Mouse (Mus musculus) thymus, postnatal 4 days (tissue): ENCODE data around the gene P4ha1.

ENCODE experiments used
- DNase-seq: peaks from one replicate; pipeline ENCODE4 v3.0.0; 2021

Gene P4ha1

GRCm38 (mm10) chr10:59324311-59325165, 1.4 kb downstream of the P4ha1 start:
- no peak for DNase-seq

DNA sequence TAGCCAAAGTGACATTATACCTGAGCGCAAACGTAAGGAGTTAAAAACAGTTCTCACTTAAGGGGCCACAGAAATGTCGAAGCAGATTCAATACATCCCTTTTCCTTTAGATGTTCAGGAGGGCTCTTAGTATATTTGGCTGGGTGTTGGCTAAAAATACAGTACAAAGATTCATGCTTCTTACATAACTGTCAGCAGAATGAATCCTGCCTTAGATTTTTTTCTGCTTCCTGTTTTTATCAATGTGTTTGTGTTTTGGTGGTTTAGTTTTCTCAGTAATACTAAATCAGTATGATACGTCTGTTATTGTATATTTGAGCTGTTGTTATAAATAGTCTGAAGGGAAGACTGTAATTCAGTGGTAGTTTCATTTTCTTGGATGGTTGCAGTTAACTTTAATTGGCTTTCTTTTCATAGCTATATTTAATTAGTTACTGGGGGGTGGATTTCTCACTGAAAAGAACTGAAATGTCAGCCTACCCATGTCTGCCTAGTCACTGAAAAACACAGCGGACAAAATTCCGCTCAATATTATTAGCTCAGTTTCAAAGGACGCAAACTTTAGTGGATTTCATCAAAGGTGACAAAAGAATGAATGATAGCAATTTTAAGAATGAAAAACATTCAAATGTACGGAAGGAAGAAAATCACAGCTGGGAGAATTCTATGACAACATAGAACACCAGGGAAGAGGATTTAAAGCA, 3.7 kb downstream of the P4ha1 start:
- DNase-seq = no peak

DNA sequence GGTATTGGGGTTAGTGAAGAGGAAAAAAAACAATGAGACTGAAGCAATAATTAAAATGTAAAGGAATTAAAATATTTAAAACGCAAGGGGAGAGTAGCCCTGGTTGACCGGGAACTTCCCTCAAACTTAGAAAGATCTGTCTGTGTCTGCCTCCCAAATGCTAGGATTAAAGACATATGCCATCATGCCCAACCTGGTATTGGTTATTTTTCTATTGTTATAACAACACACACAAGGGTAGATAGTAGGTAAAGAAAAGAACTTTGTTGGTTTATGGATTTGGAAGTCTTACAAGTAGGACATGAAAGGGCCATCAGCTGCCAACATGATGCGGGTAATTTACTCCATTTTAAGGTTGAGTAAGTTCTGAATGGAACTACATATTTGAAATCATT, 4.2 kb downstream of the P4ha1 start:
- no peak for DNase-seq

DNA sequence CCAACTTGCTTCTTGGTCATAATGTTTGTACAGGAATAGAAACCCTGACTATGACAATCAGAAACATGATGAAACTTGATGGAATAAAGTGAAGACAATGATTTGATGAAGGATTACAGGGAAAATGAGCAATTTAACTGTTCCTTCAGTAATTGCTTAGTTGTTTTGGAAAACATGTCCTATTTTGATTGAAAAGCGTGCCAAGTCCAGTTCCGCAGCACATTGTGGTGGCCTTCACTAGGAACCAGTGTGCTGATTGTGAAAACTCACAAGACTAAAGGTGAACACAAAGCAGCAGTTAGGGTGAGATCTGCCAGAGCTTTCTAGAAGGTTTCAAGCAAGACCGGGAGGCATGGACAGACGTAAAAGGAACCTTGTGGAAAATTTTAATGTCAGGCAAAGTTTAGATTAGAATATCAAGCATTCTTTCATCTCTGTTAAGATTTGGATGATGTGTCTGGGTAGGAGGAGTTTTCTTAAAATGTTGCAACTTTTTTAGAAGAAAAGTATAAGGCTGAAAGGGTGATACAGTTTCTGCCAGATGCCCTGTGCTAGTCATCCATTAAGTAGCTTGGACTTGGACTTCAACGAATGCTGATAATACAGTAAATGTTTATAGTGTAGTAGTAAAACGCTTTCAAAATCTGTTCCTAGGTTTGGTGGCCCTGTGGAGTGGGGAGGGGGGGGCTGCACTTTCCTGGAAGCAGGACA, 8.6 kb downstream of the P4ha1 start:
- no peak for DNase-seq

GRCm38 (mm10) chr10:59333400-59333799, 10.3 kb downstream of the P4ha1 start:
- no peak for DNase-seq

GRCm38 (mm10) chr10:59334899-59335798, 12.1 kb downstream of the P4ha1 start:
- peak; percentile 18 for DNase-seq

DNA sequence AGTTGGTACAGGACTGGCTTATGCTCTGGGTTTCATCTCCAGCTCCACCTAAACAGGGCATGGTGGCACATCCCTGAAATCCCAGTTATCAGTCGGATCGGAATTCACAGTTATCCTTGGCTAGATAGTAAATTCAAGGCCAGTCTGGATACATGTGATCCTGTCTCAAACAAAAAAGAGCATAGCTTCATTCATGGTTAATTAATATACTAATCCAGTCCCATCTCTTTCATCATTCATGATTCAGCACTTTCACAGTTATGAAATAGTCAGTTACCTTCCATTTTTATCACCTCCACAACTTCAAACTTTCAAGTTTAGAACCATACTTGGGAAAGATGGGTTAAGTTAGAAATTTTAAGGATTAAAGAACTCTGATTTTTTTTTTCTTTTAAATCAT, 13.0 kb downstream of the P4ha1 start:
- no peak for DNase-seq

- no peak for DNase-seq
Observed at GRCm38 (mm10) chr10:59346560-59346959, 23.5 kb downstream of the P4ha1 start.

GRCm38 (mm10) chr10:59348200-59348599, 25.1 kb downstream of the P4ha1 start:
- DNase-seq = no peak

DNA sequence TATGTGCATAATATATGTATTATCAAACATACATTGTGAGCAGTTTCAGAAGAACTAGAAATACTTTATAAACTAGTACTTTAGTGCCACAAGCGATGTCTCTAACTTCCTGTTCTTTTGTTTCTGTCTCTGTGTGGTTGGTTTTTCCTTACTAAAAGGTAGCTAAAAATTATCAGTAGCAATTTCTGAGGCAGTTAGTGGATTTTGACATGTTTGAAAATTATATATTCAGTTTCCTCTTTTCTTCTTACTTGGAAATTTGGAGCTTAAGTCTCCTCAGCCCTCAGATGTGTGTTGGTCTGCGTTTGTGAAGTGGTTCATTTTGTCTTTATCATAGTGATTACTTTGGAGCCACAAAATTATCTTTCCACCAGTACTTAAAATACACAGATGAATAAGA, 26.4 kb downstream of the P4ha1 start:
- no peak for DNase-seq

DNA sequence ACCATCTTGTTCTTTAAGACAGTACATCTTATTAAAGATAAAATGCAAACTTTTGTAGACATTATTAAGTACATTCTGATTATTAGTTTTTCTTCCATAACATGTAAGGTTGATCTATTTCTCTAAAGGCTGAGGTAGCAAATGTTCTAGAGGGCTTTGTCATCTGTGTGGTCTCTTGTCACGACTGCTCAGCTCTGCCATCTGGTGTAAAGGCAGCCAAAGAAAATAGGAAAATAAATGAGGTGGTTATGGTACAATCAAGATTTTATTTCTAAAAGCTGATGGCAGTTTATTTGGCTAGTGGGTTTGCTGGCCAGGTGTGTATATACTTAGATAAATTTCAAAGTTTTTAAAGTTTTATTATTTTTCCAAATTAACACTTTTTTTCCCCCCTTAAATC, 30.0 kb downstream of the P4ha1 start:
- no peak for DNase-seq

DNA sequence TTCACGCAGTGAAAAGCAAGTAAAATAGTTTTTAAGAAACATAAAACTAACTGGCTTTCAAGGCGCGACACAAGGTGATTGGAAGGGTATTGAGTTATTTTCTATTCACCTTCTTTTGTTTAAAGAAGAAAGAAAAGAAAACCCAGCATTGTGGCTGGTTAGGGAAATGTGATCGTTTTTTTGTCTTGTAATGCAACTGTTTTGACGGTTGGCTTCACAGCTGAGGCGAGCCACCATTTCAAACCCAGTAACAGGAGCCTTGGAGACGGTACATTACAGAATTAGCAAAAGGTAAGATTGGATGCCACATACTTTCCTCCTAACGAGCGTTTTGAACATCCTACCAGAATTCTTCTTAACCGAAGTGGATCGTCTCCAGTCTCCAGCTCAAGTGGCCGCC, 31.0 kb downstream of the P4ha1 start:
- DNase-seq = no peak

DNA sequence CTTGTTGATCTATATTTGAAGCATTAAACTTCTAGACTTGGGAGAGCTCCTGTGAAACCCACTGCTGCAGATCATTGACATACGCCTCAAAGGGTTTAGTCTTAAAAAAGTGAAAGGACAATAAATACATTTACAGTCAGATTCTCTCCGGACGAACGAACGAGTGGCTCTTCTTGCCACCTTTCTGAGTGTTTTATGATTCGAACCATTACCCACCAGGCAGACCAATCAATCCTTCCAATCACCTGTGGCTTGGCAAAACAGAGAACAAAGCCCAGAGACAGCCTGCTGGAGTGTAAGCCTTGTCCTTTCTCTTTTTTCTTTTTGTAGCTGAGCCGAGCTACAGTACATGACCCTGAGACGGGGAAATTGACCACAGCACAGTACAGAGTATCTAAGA, 31.9 kb downstream of the P4ha1 start:
- DNase-seq = no peak

GRCm38 (mm10) chr10:59358744-59359143, 35.6 kb downstream of the P4ha1 start:
- DNase-seq = no peak

GRCm38 (mm10) chr10:59363208-59363607, 40.1 kb downstream of the P4ha1 start:
- no peak for DNase-seq

DNA sequence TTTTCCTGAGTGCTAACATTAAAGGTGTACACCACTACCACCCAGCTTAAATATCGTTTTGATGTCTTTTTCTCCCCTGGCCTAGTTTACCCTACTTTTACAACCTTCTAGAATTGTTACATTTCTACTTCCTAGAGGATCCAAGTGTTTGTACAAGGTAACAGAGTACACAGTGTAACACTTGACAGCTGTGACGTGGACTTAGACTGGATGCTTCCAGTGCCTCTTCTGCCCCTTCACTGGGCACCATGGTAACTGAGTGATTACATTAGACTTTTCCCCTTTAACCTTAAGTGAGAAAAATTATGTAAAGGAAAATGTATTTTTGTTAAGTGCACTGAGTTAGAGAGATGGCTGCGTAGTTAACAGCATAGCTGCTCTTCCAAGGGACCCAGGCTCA, 41.5 kb downstream of the P4ha1 start:
- no peak for DNase-seq

DNA sequence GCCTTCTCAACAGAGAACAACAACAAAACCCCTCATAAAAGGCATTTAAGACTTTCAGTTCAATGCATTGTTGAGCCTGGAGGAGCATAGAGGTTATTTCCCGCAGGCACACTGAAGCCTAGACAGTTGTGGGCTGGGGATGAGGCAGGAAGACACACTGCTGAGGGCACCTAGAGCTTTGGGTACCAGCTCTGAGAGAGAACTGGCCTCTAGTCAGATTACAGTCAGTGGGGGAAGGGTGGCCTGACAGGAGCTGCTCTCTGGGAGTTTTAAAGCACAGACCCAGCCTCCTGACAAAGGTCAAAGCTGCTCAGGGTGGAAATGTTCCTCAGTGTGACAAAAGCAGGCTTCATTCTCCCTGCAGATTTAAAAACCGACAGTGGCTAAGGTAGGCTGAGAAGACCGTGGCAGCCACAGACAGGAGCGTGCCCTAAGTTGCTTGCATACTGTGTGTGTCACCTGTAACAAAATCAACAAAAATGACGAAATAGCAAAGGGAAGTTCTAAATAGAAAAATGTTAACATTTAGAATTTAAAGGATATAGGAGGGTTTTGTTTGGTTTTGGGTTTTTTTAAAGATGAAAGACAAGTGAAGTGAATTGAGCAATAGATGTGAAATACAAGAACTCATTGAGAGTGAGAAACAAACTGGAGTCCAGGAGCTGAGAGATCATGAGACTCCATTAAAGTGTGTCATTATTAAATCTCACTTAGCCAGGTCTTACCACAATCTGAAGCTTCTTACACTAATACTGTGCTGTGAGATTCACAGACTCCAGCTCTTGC, 42.9 kb downstream of the P4ha1 start:
- no peak for DNase-seq

GRCm38 (mm10) chr10:59366746-59367145, 43.6 kb downstream of the P4ha1 start:
- DNase-seq = no peak

DNA sequence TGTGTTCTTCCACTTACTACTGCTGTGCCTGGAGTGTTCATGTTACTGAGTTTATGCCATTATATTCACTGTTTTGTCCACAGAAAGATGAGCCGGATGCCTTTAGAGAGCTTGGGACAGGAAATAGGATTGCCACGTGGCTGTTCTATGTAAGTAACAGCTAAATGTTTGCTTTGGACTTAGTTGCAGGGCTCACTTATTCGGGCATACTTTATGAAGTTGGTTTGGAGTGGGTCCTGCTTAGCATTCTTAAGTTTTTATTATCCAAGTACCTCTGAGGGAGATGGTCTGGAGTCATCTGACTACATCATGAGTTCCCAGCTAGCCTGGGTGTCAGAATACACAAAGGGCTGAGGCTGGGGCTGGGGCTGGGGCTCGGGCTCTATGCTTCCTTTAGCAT, 44.1 kb downstream of the P4ha1 start:
- DNase-seq = no peak

DNA sequence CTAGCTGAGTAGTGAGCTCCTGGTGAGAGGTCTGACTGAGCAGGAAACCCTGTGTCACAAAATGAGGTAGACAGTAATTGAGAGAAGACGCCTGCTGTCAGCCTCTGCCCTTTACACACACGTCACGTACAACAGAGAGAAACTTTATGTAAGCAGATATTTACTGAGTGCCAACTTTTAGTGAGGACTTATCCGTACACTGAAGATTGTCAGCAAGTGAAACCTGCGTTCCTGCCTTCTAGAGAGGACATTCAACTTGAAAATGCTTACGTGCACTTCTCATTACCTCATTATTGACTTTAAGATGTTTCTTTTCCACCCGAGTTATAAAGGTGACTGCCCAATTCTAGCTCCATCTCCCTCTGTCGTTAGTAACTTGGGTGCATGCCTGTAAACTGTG, 45.6 kb downstream of the P4ha1 start:
- no peak for DNase-seq

- DNase-seq = no peak
Observed at GRCm38 (mm10) chr10:59369426-59369825, 46.3 kb downstream of the P4ha1 start.

DNA sequence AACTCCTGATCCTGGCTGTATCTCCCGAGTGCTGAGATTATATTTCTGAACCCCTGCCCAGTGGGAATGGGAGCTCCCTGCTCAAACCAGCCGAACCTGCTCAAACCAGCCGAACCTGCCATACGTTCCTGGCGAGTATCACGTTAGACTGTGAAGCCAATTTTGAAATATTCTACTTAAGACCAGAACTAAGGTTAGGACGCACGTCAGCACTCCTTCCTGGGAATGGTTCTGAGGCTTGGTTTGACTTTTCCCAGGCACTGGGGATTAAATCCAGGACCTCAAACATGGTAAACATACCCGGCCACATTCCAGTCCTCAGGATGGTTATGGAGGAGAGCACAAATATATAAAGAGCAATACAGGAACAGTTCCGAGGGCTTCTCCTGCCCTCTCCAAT, 54.8 kb downstream of the P4ha1 start:
- no peak for DNase-seq
